Mouse (Mus musculus): ENCODE measurements at regions not wholly inside any gene's neighbourhood (a gene's known extent, or its start where the extent isn't known, plus 50 kb on each side); places are given as distances from the start of the nearest gene placed in this dataset.

DNA sequence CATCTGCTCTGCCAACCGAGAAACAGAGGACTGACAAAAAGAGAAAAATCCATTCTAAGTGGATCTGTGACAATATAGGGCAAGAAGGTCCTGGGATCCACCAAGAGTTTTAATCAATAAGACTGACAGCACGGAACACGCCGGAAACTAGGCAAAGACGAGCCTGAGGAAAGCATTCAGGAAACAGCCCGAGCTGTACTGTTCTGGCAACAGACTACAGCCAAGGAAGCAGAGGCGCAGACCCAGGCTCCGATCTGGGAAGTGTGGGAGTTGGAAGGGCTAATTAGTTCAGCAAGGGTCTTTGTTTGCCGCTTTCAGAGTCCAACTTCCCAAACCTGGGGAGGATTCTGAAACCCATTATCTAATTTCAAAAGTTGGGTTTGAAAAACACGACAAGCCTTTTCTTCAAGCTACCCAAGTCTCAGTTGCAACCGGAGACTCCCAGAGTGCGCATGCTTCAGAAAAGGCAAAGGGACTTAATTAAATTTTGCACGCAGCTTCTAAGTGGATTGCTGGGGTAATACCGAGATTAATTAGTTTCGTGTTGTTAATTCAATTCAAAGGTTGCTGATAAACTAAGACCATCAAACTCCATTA lies 317.4 kb downstream of the Nedd1 start:
- TF ChIP-seq POLR2A (IDR thresholded peaks at IDR 0.05; ENCODE audit: control insufficient read depth in 1 of 2, insufficient read depth in 1 of 2, low read depth in 1 of 2, low read length in 2 of 2, poor library complexity in 1 of 2) (no peak), MYB (IDR thresholded peaks at IDR 0.05; ENCODE audit: low read depth, low read length) (no peak), ETS1 (IDR thresholded peaks at IDR 0.05; ENCODE audit: low read depth, low read length) (no peak)

Data from MEL (cell line).